Mouse (Mus musculus) midbrain, embryonic 16.5 days (tissue): ENCODE measurements around the gene Dusp11. TPM values are rescaled to one million over a fixed set of nuclear protein-coding genes. Genes with fewer than 3 reads are reported as not detected.
"Not testable (repeated sequence)": the region's sequence is repeated elsewhere in the genome, so short reads cannot be mapped to it uniquely, and the experiment has no call there.

Experiments
- ATAC-seq: fragments of 200-750 bp; cut with Nextera tagmentation; 2 replicates; pipeline ENCODE4 v1.8.0; 2017; ENCODE audit warnings: moderate TSS enrichment
- H3K27ac ChIP-seq: fragments of 300-500 bp; sonication (generic); 2 replicates; pipeline ENCODE4 v1.5.1; 2014; ENCODE audit warnings: mild to moderate bottlenecking, low read length, mixed read lengths
- H3K27me3 ChIP-seq: fragments of 300-500 bp; sonication (generic); 2 replicates; pipeline ENCODE4 v1.6.1; 2014; ENCODE audit warnings: low read depth, low read length, mixed read lengths; ENCODE audit not compliant: control insufficient read depth, insufficient read depth
- H3K36me3 ChIP-seq: fragments of 300-500 bp; sonication (generic); 2 replicates; pipeline ENCODE4 v1.6.1; 2014; ENCODE audit warnings: mild to moderate bottlenecking, low read length, moderate library complexity, mixed read lengths; ENCODE audit not compliant: control insufficient read depth, insufficient read depth
- H3K4me1 ChIP-seq: fragments of 300-500 bp; sonication (generic); 2 replicates; pipeline ENCODE4 v1.6.1; 2014; ENCODE audit warnings: mild to moderate bottlenecking, low read length, mixed read lengths; ENCODE audit not compliant: control insufficient read depth, insufficient read depth
- H3K4me2 ChIP-seq: fragments of 300-500 bp; sonication (generic); 2 replicates; pipeline ENCODE4 v1.6.1; 2014; ENCODE audit warnings: mild to moderate bottlenecking, low read length, mixed read lengths
- H3K4me3 ChIP-seq: fragments of 300-500 bp; sonication (generic); 2 replicates; pipeline ENCODE4 v1.5.1; 2014; ENCODE audit warnings: low read depth, mild to moderate bottlenecking, low read length, moderate library complexity, mixed read lengths
- H3K9ac ChIP-seq: fragments of 300-500 bp; sonication (generic); 2 replicates; pipeline ENCODE4 v1.6.1; 2014; ENCODE audit warnings: low read depth, low read length, mixed read lengths
- H3K9me3 ChIP-seq: fragments of 300-500 bp; sonication (generic); replicated peaks from 2 replicates; pipeline ENCODE4 v1.6.1; 2014; ENCODE audit warnings: mild to moderate bottlenecking, low read length, mixed read lengths; ENCODE audit not compliant: control insufficient read depth, poor library complexity, severe bottlenecking
- WGBS: fragments of 180-500 bp; shearing (Covaris S2); extraction: QIAGEN DNeasy Blood & Tissue Kit; methylation state at CpG from one replicate; pipeline ENCODE4 v1.1.7; 2014; 5-methylcytosine and 5-hydroxymethylcytosine counted together
- polyA plus RNA-seq: library from polyadenylated mRNA; unstranded; fragments of >200 nt; fragmentation: Nextera tagmentation; extraction: Ambion mirVana; gene quantifications from 2 replicates; pipeline ENCODE4 v1.2.1, GENCODE M21; 2015

Dusp11 gene
- 51.0 and 60.8 TPM in 2 replicates for polyA plus RNA-seq

GRCm38 (mm10) chr6:85961101-85962091, at the start of gene Dusp11:
TSS of gene Dusp11 (minus strand) at chr6:85961667.
- Histone ChIP-seq H3K27ac (peak within 1 kb of the TSS; percentile 94), H3K9me3 (no peaks in the 10 kb centered on the region), H3K4me2 (peak within 1 kb of the TSS; percentile 89), H3K4me1 (peaks cover 14% of the 10 kb centered on the region), H3K36me3 (no peaks in the 10 kb centered on the region), H3K4me3 (peak within 1 kb of the TSS; percentile 94), H3K27me3 (no peaks in the 10 kb centered on the region), H3K9ac (peak within 1 kb of the TSS; percentile 96)
- WGBS, result under 1% methylated on average over 70 of the region's 70 CpGs
- ATAC-seq, result peak; percentile 98

GRCm38 (mm10) chr6:86009980-86010379, 48.5 kb upstream of the Dusp11 start:
- Histone ChIP-seq H3K9me3 (no peaks in the 10 kb centered on the region; the same call in 1 of the 2 replicates), H3K9ac (no peak overlapping the region), H3K36me3 (no peaks in the 10 kb centered on the region), H3K4me1 (no peaks in the 10 kb centered on the region), H3K27me3 (no peaks in the 10 kb centered on the region), H3K4me3 (no peak overlapping the region), H3K27ac (no peak overlapping the region), H3K4me2 (no peak overlapping the region)
- ATAC-seq, result peak; percentile 48; the same call in 1 of the 2 replicates
- WGBS, result 36% methylated on average over 4 of the region's 4 CpGs

GRCm38 (mm10) chr6:86004271-86005148, 43.0 kb upstream of the Dusp11 start:
- no peaks in the 10 kb centered on the region; the same call in 1 of the 2 replicates for H3K9me3 ChIP-seq
- H3K27ac ChIP-seq, result no peak overlapping the region
- H3K27me3 ChIP-seq, result no peaks in the 10 kb centered on the region
- H3K4me2 ChIP-seq, result peak overlapping the region; percentile 49
- no peaks in the 10 kb centered on the region for H3K36me3 ChIP-seq
- 11% methylated on average over 18 of the region's 18 CpGs for WGBS
- no peak overlapping the region for H3K9ac ChIP-seq
- H3K4me3 ChIP-seq, result peak overlapping the region; percentile 9; the same call in 1 of the 2 replicates
- H3K4me1 ChIP-seq, result no peaks in the 10 kb centered on the region
- peak; percentile 93 for ATAC-seq

GRCm38 (mm10) chr6:86003405-86003925, 42.0 kb upstream of the Dusp11 start:
- H3K36me3 ChIP-seq, result no peaks in the 10 kb centered on the region
- H3K9me3 ChIP-seq, result no peaks in the 10 kb centered on the region; the same call in 1 of the 2 replicates
- ATAC-seq, result no peak
- WGBS, result 77% methylated on average over 18 of the region's 18 CpGs
- H3K4me1 ChIP-seq, result no peaks in the 10 kb centered on the region
- H3K4me3 ChIP-seq, result no peak overlapping the region
- no peak overlapping the region for H3K9ac ChIP-seq
- H3K4me2 ChIP-seq, result no peak overlapping the region
- H3K27me3 ChIP-seq, result no peaks in the 10 kb centered on the region
- H3K27ac ChIP-seq, result no peak overlapping the region

GRCm38 (mm10) chr6:85990774-85991173, 29.3 kb upstream of the Dusp11 start:
- not testable (repeated sequence) for H3K9ac ChIP-seq, H3K36me3 ChIP-seq, H3K4me2 ChIP-seq, H3K27me3 ChIP-seq, H3K4me1 ChIP-seq, H3K9me3 ChIP-seq, H3K4me3 ChIP-seq, ATAC-seq, H3K27ac ChIP-seq
- 90% methylated on average over 5 of the region's 5 CpGs for WGBS

- WGBS, result 92% methylated on average over 5 of the region's 5 CpGs
- H3K4me1 ChIP-seq, ATAC-seq: not testable (repeated sequence)
Observed at GRCm38 (mm10) chr6:85989570-85989969, 28.1 kb upstream of the Dusp11 start.

GRCm38 (mm10) chr6:85984351-85984750, 22.9 kb upstream of the Dusp11 start:
- no peak overlapping the region for H3K27ac ChIP-seq
- H3K27me3 ChIP-seq, result no peaks in the 10 kb centered on the region
- no peak for ATAC-seq
- no peaks in the 10 kb centered on the region for H3K4me1 ChIP-seq
- no peaks in the 10 kb centered on the region for H3K9me3 ChIP-seq
- no peaks in the 10 kb centered on the region for H3K36me3 ChIP-seq
- WGBS, result 73% methylated on average over 8 of the region's 8 CpGs
- H3K4me2 ChIP-seq, result no peak overlapping the region
- no peak overlapping the region for H3K4me3 ChIP-seq
- H3K9ac ChIP-seq, result no peak overlapping the region

More at GRCm38 (mm10) chr6:85989570-85989969, 28.1 kb upstream of the Dusp11 start:
- not testable (repeated sequence) for H3K9me3 ChIP-seq, H3K27ac ChIP-seq, H3K27me3 ChIP-seq, H3K4me2 ChIP-seq, H3K4me3 ChIP-seq, H3K36me3 ChIP-seq, H3K9ac ChIP-seq

- WGBS, result 85% methylated on average over 4 of the region's 4 CpGs
- not testable (repeated sequence) for H3K9me3 ChIP-seq, H3K4me3 ChIP-seq, H3K4me1 ChIP-seq, ATAC-seq, H3K27me3 ChIP-seq, H3K36me3 ChIP-seq, H3K9ac ChIP-seq, H3K27ac ChIP-seq, H3K4me2 ChIP-seq
Observed at GRCm38 (mm10) chr6:85978736-85979135, 17.3 kb upstream of the Dusp11 start.
